Mouse (Mus musculus) thymus, postnatal 10 days (tissue): ENCODE measurements around the gene Zglp1.

Experiments used
- DNase-seq, 2 experiments: peaks; one replicate each; pipeline ENCODE4 v3.0.0; 2021; ENCODE audit warnings: low spot score in 2 of 2

The Zglp1 gene

DNA sequence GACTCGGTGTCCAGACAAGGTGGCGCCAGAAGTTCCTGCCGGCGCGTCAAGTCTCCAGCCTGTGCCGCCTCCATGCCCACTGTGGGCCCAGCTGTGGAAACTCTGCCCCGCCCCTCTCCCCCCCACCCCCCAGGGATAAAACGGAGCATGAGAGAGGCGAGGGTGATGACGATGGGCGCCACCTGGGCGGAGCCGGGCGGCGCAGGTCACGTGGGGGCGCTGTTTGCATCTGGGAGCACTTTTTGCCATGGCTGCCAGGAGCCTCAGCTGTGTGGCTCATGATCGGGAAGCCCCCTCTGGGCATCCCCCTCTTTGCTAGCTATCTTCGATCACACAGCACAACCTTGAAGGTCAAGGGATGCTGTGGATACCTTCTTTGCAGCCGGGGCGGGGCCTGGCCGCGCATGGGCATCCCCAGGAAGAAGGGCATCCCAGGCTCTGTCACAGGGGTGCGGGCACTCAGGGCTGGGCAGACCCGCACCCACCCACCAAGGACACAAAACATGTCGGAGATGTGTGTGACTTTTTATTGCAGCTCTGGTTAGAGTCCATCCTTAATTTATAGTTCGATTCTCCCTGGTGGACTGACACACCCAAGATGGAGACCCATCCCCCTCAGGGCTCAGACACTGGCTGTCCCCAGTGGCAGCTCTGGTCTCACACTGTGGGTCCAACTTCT is at the start of gene Zglp1:
Gene Zglp1, minus strand, starts transcription at position 88 of the 679 bp plus-strand sequence.
- DNase-seq = no peak

GRCm38 (mm10) chr9:21115105-21115504 is 48.2 kb upstream of the Zglp1 start:
- no peak for DNase-seq

- DNase-seq = no peak
Observed at GRCm38 (mm10) chr9:21114190-21114589, 47.3 kb upstream of the Zglp1 start.

GRCm38 (mm10) chr9:21113751-21114150 is 46.9 kb upstream of the Zglp1 start:
- DNase-seq = no peak

DNA sequence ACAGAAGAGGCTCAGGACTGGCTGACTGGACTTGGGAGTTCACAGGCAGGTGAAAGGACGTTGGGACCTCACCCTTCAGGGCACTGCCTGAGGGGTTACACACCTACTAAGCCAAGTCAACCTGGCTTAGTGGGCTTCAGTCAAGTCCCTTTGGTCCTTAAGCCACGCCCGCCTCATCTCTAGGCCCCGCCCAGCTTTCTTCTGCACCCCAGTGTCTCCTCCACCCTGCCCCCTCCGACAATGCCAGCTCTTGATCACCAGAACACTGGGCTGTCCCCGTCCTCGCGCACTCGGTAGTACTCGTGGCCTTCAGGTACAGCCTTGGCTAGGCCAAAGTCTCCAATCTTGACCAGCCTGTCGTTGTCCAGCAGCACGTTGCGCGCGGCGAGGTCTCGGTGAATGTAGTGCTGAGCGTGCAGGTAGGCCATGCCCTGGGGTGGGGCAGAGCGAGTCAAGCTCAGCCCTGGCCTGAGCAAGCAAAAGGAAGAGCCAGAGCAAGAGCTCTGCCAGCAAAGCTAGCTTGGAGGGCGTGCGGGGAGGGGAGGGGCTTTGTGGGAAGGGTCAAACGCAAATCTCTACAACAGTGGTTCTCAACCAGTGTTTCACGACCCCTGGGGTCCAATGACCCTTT is 40.8 kb upstream of the Zglp1 start:
- DNase-seq = no peak

GRCm38 (mm10) chr9:21105760-21106564 is 39.1 kb upstream of the Zglp1 start:
- DNase-seq = no peak

- DNase-seq = no peak
Observed at GRCm38 (mm10) chr9:21104814-21105213, 37.9 kb upstream of the Zglp1 start.

GRCm38 (mm10) chr9:21102076-21102475 is 35.2 kb upstream of the Zglp1 start:
- DNase-seq = no peak

DNA sequence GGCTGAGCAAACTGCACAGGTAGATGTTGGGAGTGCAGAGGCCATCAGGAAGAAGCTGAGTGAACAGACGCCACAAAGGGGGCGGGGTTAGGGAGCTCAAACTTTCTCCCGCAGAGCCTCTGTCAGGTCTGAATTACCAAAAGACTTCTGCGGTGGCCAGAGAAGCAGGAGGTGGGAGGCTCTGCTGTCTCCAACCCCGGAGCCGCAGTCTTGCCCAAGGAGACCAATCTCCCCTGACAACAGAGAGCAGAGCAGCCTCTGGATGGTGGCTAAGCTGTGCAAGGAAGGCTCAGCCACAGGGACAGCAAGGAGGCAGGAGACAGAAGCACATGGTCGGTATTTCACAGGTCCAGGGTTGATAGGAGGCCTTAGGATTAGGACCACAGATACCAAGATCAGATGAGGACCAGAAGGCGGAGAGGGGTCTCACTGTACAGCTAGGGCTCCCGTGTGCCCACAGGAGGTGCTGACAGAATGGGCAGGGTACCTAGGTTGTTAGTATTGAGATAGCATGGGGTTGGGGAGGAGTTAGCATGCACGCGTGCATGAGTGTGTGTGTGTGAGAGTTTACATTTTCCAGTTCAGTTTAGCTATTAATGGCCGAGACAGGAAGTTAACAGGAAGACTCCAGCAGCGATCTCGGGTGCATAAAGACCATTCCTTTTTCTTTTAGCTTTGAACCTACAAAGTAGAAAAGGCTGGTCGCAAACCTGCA is 33.7 kb upstream of the Zglp1 start:
- DNase-seq = no peak

DNA sequence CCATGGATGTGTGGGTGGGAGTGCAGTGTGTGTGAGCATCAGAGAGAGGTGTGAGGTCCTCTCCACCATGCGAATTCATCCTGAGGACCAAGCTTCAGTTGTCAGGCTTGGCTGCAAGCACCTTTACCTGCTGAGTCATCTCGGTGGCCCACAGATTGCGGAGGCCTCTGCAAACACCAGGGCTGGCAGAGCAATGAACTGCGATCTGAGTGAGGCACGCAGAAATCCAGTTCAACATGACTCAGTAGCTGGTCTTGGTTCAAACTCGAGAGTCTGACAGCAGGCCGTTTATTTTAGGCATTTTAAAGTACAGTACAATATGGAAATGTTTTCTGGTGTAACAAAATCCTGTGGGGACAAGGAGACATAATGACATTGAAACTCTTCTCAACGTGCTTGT is 30.9 kb upstream of the Zglp1 start:
- no peak for DNase-seq

DNA sequence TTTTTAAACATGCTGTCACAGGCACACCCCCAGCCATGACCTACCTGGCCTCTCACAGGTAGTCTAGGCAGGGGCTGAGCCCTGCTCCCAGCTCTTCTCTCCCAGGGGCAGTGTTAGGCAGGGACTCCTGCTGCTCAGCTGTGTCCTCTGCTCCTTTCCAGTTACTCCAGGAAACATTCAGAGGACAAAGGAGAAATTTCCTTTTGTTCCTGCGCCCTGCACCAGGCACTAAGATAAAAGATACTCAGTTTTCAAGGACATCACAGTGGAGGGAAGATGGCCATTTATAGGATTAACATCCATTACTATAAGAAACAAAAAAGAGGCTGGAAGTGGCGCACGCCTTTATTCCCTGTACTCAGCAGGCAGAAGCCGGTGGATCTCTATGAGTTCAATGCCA is 29.1 kb upstream of the Zglp1 start:
- no peak for DNase-seq

DNA sequence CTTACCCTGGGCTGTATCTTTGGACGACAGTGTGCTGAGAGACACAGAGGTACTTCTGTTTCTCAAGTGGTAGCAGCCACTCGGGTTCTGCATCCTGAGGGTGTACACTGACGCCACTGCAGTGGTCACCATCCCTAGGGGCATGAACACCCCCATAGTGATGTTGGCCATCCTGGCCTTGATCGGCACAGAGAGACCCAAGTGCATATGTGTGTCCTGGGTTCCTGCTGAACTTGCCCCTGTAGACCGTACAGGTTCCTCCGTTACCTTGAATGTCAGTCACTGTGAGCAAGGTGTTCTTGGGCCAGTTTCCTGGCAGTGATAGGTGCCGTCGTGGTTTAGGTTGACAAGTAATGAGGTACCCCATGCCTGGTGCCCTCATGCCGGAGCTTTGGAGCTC is 26.5 kb upstream of the Zglp1 start:
- DNase-seq = no peak

DNA sequence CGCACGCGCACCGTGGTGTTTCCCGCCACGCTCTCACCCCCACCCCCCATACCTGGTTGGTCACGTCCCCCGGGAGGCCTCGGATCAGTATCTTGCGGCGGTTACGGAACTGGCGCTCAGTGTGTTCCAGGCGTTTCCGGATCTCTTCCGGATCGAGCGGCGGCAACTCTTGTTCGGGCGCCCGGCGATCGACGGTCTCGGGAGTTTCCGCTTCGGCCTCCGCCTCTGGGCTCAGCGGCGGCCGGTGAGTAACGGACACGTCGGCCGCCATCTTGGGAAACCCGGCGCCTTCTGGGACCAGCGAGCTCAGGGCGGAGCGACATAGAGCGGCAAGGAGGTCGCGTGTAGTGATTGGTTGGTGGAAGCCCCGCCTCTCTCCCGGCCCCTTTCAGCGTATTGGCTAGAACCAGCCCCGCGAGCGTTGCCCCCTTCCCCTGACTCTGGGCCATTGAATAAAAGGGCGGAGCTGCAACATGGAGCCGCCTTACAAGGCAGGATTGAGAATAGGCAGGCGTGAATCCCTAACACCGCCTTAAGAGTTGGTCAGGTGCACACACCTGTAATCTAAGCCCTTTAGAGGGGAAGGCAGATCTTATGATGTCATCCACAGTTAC is 24.9 kb upstream of the Zglp1 start, which contains the start of the genes Gm38431 and Raver1:
Gene Gm38431, minus strand, starts transcription at position 291 of the 614 bp plus-strand sequence.
Gene Raver1, minus strand, starts transcription at position 302 of the 614 bp plus-strand sequence.
- peak; percentile 94 to 97 for DNase-seq

GRCm38 (mm10) chr9:21090972-21091706 is 24.2 kb upstream of the Zglp1 start:
- DNase-seq = no peak

GRCm38 (mm10) chr9:21090537-21090936 is 23.6 kb upstream of the Zglp1 start:
- DNase-seq = no peak

- DNase-seq = no peak
Observed at GRCm38 (mm10) chr9:21083324-21083723, 16.4 kb upstream of the Zglp1 start.

DNA sequence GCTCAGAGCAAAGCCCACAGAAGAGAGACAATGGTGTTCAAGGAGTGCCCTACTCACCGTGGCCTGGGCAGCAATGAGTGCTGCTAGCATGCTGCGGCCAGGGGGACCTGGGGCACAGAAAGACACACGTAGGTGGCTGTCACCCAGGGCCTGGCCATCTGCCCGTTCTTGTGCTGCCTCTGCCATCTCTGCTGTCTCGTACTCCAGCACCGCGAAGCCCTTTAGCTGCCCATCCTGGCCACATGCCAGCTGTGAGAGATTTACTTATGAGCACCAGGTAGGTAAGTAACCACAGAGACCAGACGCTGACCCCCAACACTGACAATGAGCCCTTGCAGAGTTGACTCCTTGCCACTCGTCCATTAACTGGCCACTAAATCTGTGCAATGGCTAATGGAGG is 14.2 kb upstream of the Zglp1 start:
- no peak for DNase-seq

DNA sequence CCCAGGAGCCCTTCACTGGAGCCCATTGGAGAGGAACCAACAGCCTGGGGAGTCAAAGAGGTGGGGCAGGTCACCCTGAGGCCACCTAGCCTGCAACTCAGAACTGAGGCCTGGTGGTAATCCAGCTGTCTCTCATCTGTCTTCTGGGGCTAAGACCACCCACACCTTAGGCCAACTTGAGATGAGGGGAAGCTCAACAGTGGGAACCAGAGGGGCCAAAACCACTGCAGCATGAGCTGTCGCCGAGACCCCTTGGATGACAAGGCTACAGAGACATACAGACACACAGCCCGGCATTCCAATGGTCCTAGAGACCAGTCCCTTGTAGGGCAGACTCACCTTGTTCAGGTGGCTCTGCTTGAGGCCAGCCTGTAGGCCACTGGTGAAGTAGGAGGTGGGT is 8.7 kb upstream of the Zglp1 start:
- no peak for DNase-seq

DNA sequence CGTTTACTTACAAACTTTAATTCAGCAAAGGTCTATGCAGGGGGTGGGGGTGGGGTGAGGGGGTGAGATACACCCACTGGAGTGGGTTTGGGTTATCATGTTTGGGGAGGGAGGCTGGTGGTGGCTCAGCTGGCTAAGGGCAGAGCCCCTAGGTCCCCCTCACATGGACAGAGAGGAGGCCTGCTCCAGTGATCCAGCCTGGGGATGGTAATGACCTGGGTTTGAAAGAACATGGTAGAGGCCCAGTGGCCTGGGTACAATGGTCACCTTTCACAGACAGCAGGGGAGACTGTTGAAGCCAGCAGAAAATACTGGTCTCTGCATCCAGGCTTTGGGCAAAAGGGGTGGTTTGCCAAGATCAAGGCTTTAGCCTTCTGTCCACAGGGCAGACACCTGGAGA is 7.3 kb upstream of the Zglp1 start:
- no peak for DNase-seq

DNA sequence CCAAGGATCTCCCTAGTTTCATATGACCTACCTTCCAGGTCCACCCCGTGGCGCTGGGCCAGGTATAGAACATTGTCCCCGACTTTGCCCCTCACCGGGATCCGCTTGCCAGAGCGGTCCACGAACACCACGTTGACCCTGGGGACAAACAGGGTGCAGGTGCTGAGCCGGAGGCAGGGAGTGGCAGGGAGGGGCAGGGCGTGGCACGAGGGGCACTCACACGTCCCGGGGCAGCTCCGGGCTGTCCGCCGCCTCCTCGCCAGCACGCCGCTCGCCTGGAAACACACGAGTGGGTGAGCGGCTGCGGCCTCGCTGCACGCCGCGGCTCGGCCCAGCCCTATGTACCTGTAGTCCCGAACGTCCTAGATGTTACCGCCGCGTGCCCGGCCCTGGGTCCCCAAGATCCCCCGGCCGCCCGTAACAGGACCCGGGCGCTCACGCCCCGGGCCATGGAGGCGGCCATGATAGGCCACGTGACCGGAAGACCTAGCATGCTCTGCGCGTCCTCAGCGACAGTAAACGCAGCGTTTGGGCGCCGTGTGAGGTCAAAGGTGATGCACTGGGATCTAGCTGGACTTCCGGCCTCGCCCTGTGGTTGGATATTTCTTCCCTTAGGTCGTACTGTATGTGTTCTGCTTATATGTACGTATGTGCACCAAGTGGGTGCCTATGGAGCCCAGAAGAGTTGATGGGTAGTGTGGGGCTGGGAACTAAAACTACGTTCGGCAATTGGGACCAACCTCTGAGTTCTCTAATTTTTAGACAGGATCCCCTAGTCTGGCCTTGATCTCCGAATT is 6.3 kb upstream of the Zglp1 start, which contains the start of the genes Gm49373 and Fdx1l:
Gene Gm49373, minus strand, starts transcription at position 53 of the 797 bp plus-strand sequence.
Gene Fdx1l, minus strand, starts transcription at position 571 of the 797 bp plus-strand sequence.
- peak; percentile 66 to 77 for DNase-seq
